ENCODE assay signal across 14 mouse cellular contexts in genomic region chr8:11915721-11916120, GRCm38 (mm10).
DNase-seq lines count a peak whose midpoint lies in the region; ATAC-seq and TF ChIP-seq lines count a peak whose summit lies in the region.
"Had no signal": no experiment of that assay in that cellular context is flagged by ENCODE, and none has a peak within 500 bp of the region (broad histone marks: within the 10 kb centered on the region; RNA-seq: fewer than 3 reads in every experiment).

No protein-coding gene starts in this region.

- WGBS in kidney, embryonic 14.5 days, result 91% methylated on average over 11 of the region's 11 CpGs
- WGBS in embryonic facial prominence, embryonic 10.5 days, result 91% methylated on average over 11 of the region's 11 CpGs
- WGBS in intestine, embryonic 15.5 days, result 87% methylated on average over 11 of the region's 11 CpGs

- H3K36me3 ChIP-seq in kidney, embryonic 14.5 days (ENCODE audit: control insufficient read depth, insufficient read depth, low read length), result no peaks in the 10 kb centered on the region
- no peaks in the 10 kb centered on the region for H3K36me3 ChIP-seq in E14TG2a.4 (ENCODE audit: insufficient read depth, low read length)
- H3K36me3 ChIP-seq in embryonic facial prominence, embryonic 10.5 days (replicated peaks), result no peaks in the 10 kb centered on the region
- no peaks in the 10 kb centered on the region for H3K36me3 ChIP-seq in intestine, embryonic 15.5 days
- H3K36me3 ChIP-seq: G1E; neural tube, embryonic 13.5 days had no signal

- H3K27me3 ChIP-seq in kidney, embryonic 14.5 days (ENCODE audit: control insufficient read depth, insufficient read depth, low read length), result 0 out of 2 replicates have a peak, but pooled peaks cover 4% of the 10 kb centered on the region
- peaks cover 8% of the 10 kb centered on the region; the same call in 1 of the 2 replicates for H3K27me3 ChIP-seq in E14TG2a.4 (ENCODE audit: insufficient read depth, low read length)
- H3K27me3 ChIP-seq in embryonic facial prominence, embryonic 10.5 days (replicated peaks; ENCODE audit: low read depth, poor library complexity, severe bottlenecking), result peaks cover 18% of the 10 kb centered on the region
- H3K27me3 ChIP-seq in intestine, embryonic 15.5 days (replicated peaks), result no peaks in the 10 kb centered on the region

- TF ChIP-seq CTCF in E14TG2a.4 (conservative IDR thresholded peaks at IDR 0.05; ENCODE audit: low read length), result no peak

- H3K4me2 ChIP-seq in kidney, embryonic 14.5 days (replicated peaks; ENCODE audit: low read depth, low read length), result no peak overlapping the region
- H3K4me2 ChIP-seq in intestine, embryonic 15.5 days (replicated peaks), result peak overlapping the region; percentile 47; the same call in 1 of the 2 replicates
- H3K4me2 ChIP-seq: heart, embryonic 11.5 days; liver, embryonic 11.5 days had no signal

- H3K9ac ChIP-seq in kidney, embryonic 14.5 days (ENCODE audit: low read depth, low read length), result no peak overlapping the region
- no peak overlapping the region for H3K9ac ChIP-seq in intestine, embryonic 15.5 days
- H3K9ac ChIP-seq: neural tube, embryonic 13.5 days had no signal

- 0 out of 2 replicates have a peak, but pooled peaks have one; percentile 10 for ATAC-seq in kidney, embryonic 14.5 days (ENCODE audit: low FRiP score, low TSS enrichment)
- ATAC-seq in intestine, embryonic 15.5 days, result no peak
- ATAC-seq in inflammation-experienced regulatory T-cells, adult 6 months, result no peak
- ATAC-seq in erythroblast, adult 5-6 weeks (replicated peaks; ENCODE audit: low FRiP score, poor library complexity, severe bottlenecking), result no peak

- H3K4me3 ChIP-seq in kidney, embryonic 14.5 days (ENCODE audit: low read length), result no peak overlapping the region
- 0 out of 2 replicates have a peak overlapping the region, but pooled peaks have one; percentile 3 for H3K4me3 ChIP-seq in E14TG2a.4 (replicated peaks; ENCODE audit: low read length)
- H3K4me3 ChIP-seq in embryonic facial prominence, embryonic 10.5 days, result no peak overlapping the region
- no peak overlapping the region for H3K4me3 ChIP-seq in intestine, embryonic 15.5 days (replicated peaks)
- H3K4me3 ChIP-seq: neural tube, embryonic 13.5 days had no signal

- no peak overlapping the region for H3K27ac ChIP-seq in kidney, embryonic 14.5 days (ENCODE audit: low read depth, low read length)
- H3K27ac ChIP-seq in embryonic facial prominence, embryonic 10.5 days (replicated peaks), result 0 out of 2 replicates have a peak overlapping the region, but pooled peaks have one; percentile 70
- H3K27ac ChIP-seq in intestine, embryonic 15.5 days, result no peak overlapping the region
- H3K27ac ChIP-seq: neural tube, embryonic 13.5 days had no signal

- H3K4me1 ChIP-seq in kidney, embryonic 14.5 days (ENCODE audit: control insufficient read depth, insufficient read depth, low read length), result 0 out of 2 replicates have a peak, but pooled peaks cover 3% of the 10 kb centered on the region
- H3K4me1 ChIP-seq in E14TG2a.4 (replicated peaks; ENCODE audit: low read depth, low read length), result peaks cover 4% of the 10 kb centered on the region; the same call in 1 of the 2 replicates
- H3K4me1 ChIP-seq in embryonic facial prominence, embryonic 10.5 days, result peaks cover 38% of the 10 kb centered on the region
- peaks cover 8% of the 10 kb centered on the region for H3K4me1 ChIP-seq in intestine, embryonic 15.5 days (replicated peaks)

- H3K9me3 ChIP-seq in kidney, embryonic 14.5 days (ENCODE audit: control insufficient read depth, low read length), result no peaks in the 10 kb centered on the region
- no peaks in the 10 kb centered on the region for H3K9me3 ChIP-seq in E14TG2a.4 (ENCODE audit: low read length)
- H3K9me3 ChIP-seq in embryonic facial prominence, embryonic 10.5 days, result no peaks in the 10 kb centered on the region
- no peaks in the 10 kb centered on the region for H3K9me3 ChIP-seq in intestine, embryonic 15.5 days
- H3K9me3 ChIP-seq: G1E; neural tube, embryonic 13.5 days had no signal

- no peak for DNase-seq in kidney, postnatal 10 days
- no peak for DNase-seq in embryonic facial prominence, embryonic 10.5 days (ENCODE audit: low spot score)
- DNase-seq: kidney, adult 2 months; kidney, postnatal 36 days; thymus, postnatal 25 days had no signal
